Mouse (Mus musculus) CH12.LX (cell line): ENCODE results near the gene Fes. TPM values are rescaled to one million over a fixed set of nuclear protein-coding genes. Genes with fewer than 3 reads are reported as not detected.

ENCODE experiments used
- DNase-seq: peaks from one replicate; pipeline ENCODE4 v3.0.0-alpha.2; 2013; ENCODE audit errors: extremely low read depth
- H3K27ac ChIP-seq: 2 replicates; pipeline ENCODE4 v1.5.1; 2012; ENCODE audit warnings: low read depth, mild to moderate bottlenecking, control low read depth, moderate library complexity; ENCODE audit not compliant: insufficient read depth
- H3K27me3 ChIP-seq: replicated peaks from 2 replicates; pipeline ENCODE3; 2012; ENCODE audit warnings: inconsistent platforms
- H3K36me3 ChIP-seq, 2 experiments: replicated peaks in 1 of 2; 2 replicates each; pipeline versions ENCODE3 to v1.6.1; 2012; ENCODE audit warnings: inconsistent platforms in 1 of 2, low read length in 1 of 2, mild to moderate bottlenecking in 1 of 2, mixed read lengths in 1 of 2, moderate library complexity in 1 of 2; ENCODE audit not compliant: control insufficient read depth in 1 of 2, insufficient read depth in 1 of 2
- H3K4me1 ChIP-seq, 2 experiments: 2 replicates each; pipeline ENCODE4 v1.6.1; 2012; ENCODE audit warnings: inconsistent platforms in 1 of 2, moderate library complexity in 1 of 2; ENCODE audit not compliant: insufficient read depth in 2 of 2, control insufficient read depth in 1 of 2
- H3K4me2 ChIP-seq: 2 replicates; pipeline ENCODE4 v1.6.1; 2012; ENCODE audit warnings: low read depth, mild to moderate bottlenecking, control low read depth; ENCODE audit not compliant: poor library complexity, insufficient read depth, severe bottlenecking
- H3K4me3 ChIP-seq, 3 experiments: fragments of 150-350 bp in 1 of 3; sonication (generic) in 1 of 3; replicated peaks in 1 of 3; 2 replicates each; pipeline versions ENCODE3 to v1.5.1; 2011 to 2012; ENCODE audit warnings: low read depth in 2 of 3, low read length in 2 of 3, mild to moderate bottlenecking in 2 of 3, moderate library complexity in 2 of 3, control low read depth in 1 of 3, improper control_type of control experiment in 1 of 3, inconsistent platforms in 1 of 3, mixed read lengths in 1 of 3; ENCODE audit not compliant: poor library complexity in 1 of 3
- H3K79me2 ChIP-seq: replicated peaks from 2 replicates; pipeline ENCODE4 v1.6.1; 2012; ENCODE audit warnings: mild to moderate bottlenecking, moderate library complexity; ENCODE audit not compliant: control insufficient read depth, poor library complexity, insufficient read depth, severe bottlenecking; ENCODE audit errors: extremely low read depth
- H3K9ac ChIP-seq: 2 replicates; pipeline ENCODE4 v1.6.1; 2012; ENCODE audit warnings: low read depth, mild to moderate bottlenecking, control low read depth, moderate library complexity; ENCODE audit not compliant: insufficient read depth
- H3K9me3 ChIP-seq: replicated peaks from 2 replicates; pipeline ENCODE3; 2012; ENCODE audit warnings: low read length, inconsistent platforms, mixed read lengths
- BHLHE40 ChIP-seq: IDR thresholded peaks from 2 replicates; pipeline ENCODE4 v1.6.1; 2011; ENCODE audit warnings: mild to moderate bottlenecking, low read depth, low read length, improper control_type of control experiment
- CHD2 ChIP-seq: IDR thresholded peaks from 2 replicates; pipeline ENCODE4 v1.6.1; 2011; ENCODE audit warnings: low read length, improper control_type of control experiment
- GABPA ChIP-seq: IDR thresholded peaks from 2 replicates; pipeline ENCODE4 v1.6.1; 2012; ENCODE audit warnings: low read depth, low read length, improper control_type of control experiment, inconsistent platforms; ENCODE audit not compliant: insufficient replicate concordance
- IRF4 ChIP-seq: IDR thresholded peaks from 2 replicates; pipeline ENCODE4 v1.6.1; 2014; ENCODE audit warnings: low read depth, mild to moderate bottlenecking, inconsistent platforms, low read length, improper control_type of control experiment
- JUN ChIP-seq: IDR thresholded peaks from 2 replicates; pipeline ENCODE4 v1.6.1; 2011; ENCODE audit warnings: low read depth, mild to moderate bottlenecking, low read length, improper control_type of control experiment, moderate library complexity; ENCODE audit not compliant: insufficient read depth
- JUND ChIP-seq: conservative IDR thresholded peaks from 2 replicates; pipeline ENCODE4 v1.6.1; 2011; ENCODE audit warnings: low read depth, low read length, improper control_type of control experiment
- MAZ ChIP-seq: IDR thresholded peaks from 2 replicates; pipeline ENCODE4 v1.6.1; 2012; ENCODE audit warnings: low read depth, mild to moderate bottlenecking, inconsistent platforms, low read length, improper control_type of control experiment, moderate library complexity
- MEF2A ChIP-seq: IDR thresholded peaks from 2 replicates; pipeline ENCODE4 v1.6.1; 2014; ENCODE audit warnings: low read depth, mild to moderate bottlenecking, inconsistent platforms, low read length, improper control_type of control experiment, borderline replicate concordance
- MYC ChIP-seq: IDR thresholded peaks from 2 replicates; pipeline ENCODE4 v1.6.1; 2011; ENCODE audit warnings: low read depth, mild to moderate bottlenecking, improper control_type of control experiment, low read length
- NRF1 ChIP-seq: IDR thresholded peaks from 2 replicates; pipeline ENCODE4 v1.6.1; 2014; ENCODE audit warnings: low read depth, mild to moderate bottlenecking, inconsistent platforms, low read length, improper control_type of control experiment, moderate library complexity
- PAX5 ChIP-seq: IDR thresholded peaks from 2 replicates; pipeline ENCODE4 v1.6.1; 2012; ENCODE audit warnings: low read length, inconsistent platforms, mixed read lengths
- POLR2A ChIP-seq: IDR thresholded peaks from 2 replicates; pipeline ENCODE4 v1.6.1; 2011; ENCODE audit warnings: low read depth, mild to moderate bottlenecking, improper control_type of control experiment, low read length
- POLR2AphosphoS2 ChIP-seq: IDR thresholded peaks from 2 replicates; pipeline ENCODE4 v1.6.1; 2011; ENCODE audit warnings: low read depth, low read length, improper control_type of control experiment
- RCOR1 ChIP-seq: conservative IDR thresholded peaks from 2 replicates; pipeline ENCODE4 v1.6.1; 2012; ENCODE audit warnings: low read depth, mild to moderate bottlenecking, inconsistent platforms, low read length, improper control_type of control experiment
- SMC3 ChIP-seq: IDR thresholded peaks from 2 replicates; pipeline ENCODE4 v1.6.1; 2011; ENCODE audit warnings: low read depth, low read length, improper control_type of control experiment
- TCF12 ChIP-seq: IDR thresholded peaks from 2 replicates; pipeline ENCODE4 v1.6.1; 2014; ENCODE audit warnings: low read depth, mild to moderate bottlenecking, inconsistent platforms, low read length, improper control_type of control experiment
- ZKSCAN1 ChIP-seq: IDR thresholded peaks from 2 replicates; pipeline ENCODE4 v1.6.1; 2012; ENCODE audit warnings: low read depth, inconsistent platforms, low read length, improper control_type of control experiment, borderline replicate concordance
- ZMIZ1 ChIP-seq: IDR thresholded peaks from 2 replicates; pipeline ENCODE4 v1.6.1; 2012; ENCODE audit warnings: low read depth, mild to moderate bottlenecking, inconsistent platforms, low read length, improper control_type of control experiment
- ZNF384 ChIP-seq: IDR thresholded peaks from 2 replicates; pipeline ENCODE4 v1.6.1; 2012; ENCODE audit warnings: low read depth, low read length, improper control_type of control experiment, inconsistent platforms
- dilution Hi-C: fragments of 300-500 bp; cut with MboI; formaldehyde crosslinking; loops from 2 replicates; pipeline ENCODE4 v1.14.3; 2020; ENCODE audit warnings: low sequenced_read_pairs; ENCODE audit not compliant: extremely low pct_unique_long_range_greater_than_20kb, extremely low pct_ligation_motif_present
- in situ Hi-C: fragments of 300-500 bp; cut with MboI; formaldehyde crosslinking; loops from 3 replicates; pipeline ENCODE4 v1.14.3; 2019; ENCODE audit warnings: low sequenced_read_pairs, low pct_ligation_motif_present, low pct_unique_long_range_greater_than_20kb, mixed read lengths
- polyA plus RNA-seq: library from polyadenylated mRNA; unstranded; fragments of >175 nt; gene quantifications from 2 replicates; pipeline ENCODE4 v1.2.1, GENCODE M21; 2012; ENCODE audit warnings: low read depth; ENCODE audit not compliant: insufficient read length
- total RNA-seq, 2 experiments: library from RNA; depleted of rRNA; stranded (reverse); fragments of 300-350 nt in 1 of 2; fragments of >200 nt in 1 of 2; gene quantifications; 2 replicates each; pipeline ENCODE4 v1.2.3; 2012 to 2014

Fes gene
- total and polyA plus RNA-seq, 3 experiments = 4.3 to 11.7 (median 9.8) TPM

DNA sequence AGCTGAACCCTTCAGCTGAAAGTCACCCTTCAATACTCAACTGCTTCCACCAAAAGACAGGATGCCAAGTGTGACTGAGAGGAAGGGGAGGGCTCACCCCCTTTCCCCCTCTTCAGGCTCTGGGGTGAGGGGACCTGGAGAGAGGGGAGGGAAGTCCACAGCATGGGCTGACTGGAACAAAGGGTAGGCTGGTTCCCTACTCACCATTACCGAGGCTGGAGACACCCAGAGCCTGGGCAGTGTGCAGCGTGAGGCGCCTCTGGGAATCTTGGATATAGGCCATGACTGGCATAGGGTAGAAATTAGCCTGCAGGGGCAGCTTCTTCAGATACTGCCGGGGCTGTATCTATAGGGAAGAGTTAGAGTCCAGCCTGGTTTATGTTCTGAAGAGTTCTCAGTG is 29.7 kb downstream of the Fes start:
- no peak for TF ChIP-seq POLR2AphosphoS2
- no peak for TF ChIP-seq PAX5
- TF ChIP-seq BHLHE40 = no peak
- no peak for TF ChIP-seq GABPA
- no peak for TF ChIP-seq TCF12
- TF ChIP-seq ZMIZ1 = no peak
- no peak for TF ChIP-seq RCOR1
- no peak for TF ChIP-seq MEF2A
- no peak for TF ChIP-seq JUND
- TF ChIP-seq IRF4 = no peak
- TF ChIP-seq MAZ = no peak
- TF ChIP-seq, all 38 proteins: peak for 0
- no peak for DNase-seq

DNA sequence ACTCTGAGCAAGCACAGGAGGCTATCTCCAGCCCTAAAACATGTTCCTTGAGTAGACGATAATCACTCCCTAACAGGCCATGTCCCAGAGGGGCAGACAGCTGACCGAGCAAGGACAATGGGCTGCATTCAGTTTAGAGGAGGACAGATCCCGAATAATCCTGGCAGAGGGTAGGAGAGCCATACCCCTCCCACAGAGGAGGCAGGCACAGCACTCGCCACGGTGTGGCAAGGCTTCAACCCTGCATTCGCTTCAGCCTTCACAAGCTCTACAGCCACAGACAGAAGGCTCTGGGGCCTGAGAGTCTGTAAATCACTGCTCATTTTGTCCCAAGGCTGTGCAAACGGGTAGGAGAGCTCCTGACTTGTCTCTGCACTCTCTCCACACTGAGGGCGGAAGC is 30.6 kb downstream of the Fes start:
- in situ Hi-C loops (no loop called here), dilution Hi-C loops (no loop called here)
- Histone ChIP-seq H3K79me2 (no peaks in the 10 kb centered on the region), H3K4me3 (no peak overlapping the region), H3K4me2 (no peak overlapping the region), H3K27me3 (no peaks in the 10 kb centered on the region), H3K4me1 (peaks cover 0 to 5% of the 10 kb centered on the region in 2 experiments; a peak in 2 of 4 replicates)
- TF ChIP-seq CHD2 (no peak), ZKSCAN1 (no peak), MYC (no peak), ZNF384 (no peak), JUN (no peak), IRF4 (no peak), POLR2A (no peak), SMC3 (no peak), ZMIZ1 (no peak), NRF1 (no peak)
- TF ChIP-seq, all 38 proteins: peak for 0
- Histone ChIP-seq H3K27ac (no peak overlapping the region), H3K9me3 (no peaks in the 10 kb centered on the region), H3K36me3 (peaks cover 71 to 94% of the 10 kb centered on the region in 2 experiments), H3K9ac (no peak overlapping the region)
- no peak for DNase-seq

More for the DNA sequence above, 29.7 kb downstream of the Fes start:
- H3K4me2 ChIP-seq = no peak overlapping the region
- peaks cover 0 to 5% of the 10 kb centered on the region in 2 experiments; a peak in 2 of 4 replicates for H3K4me1 ChIP-seq
- H3K27me3 ChIP-seq = no peaks in the 10 kb centered on the region
- dilution Hi-C loops (no loop called here), in situ Hi-C loops (no loop called here)
- H3K27ac ChIP-seq = no peak overlapping the region
- no peaks in the 10 kb centered on the region for H3K9me3 ChIP-seq
- H3K9ac ChIP-seq = no peak overlapping the region
- H3K36me3 ChIP-seq = peaks cover 72 to 94% of the 10 kb centered on the region in 2 experiments
- no peak overlapping the region for H3K4me3 ChIP-seq
- no peaks in the 10 kb centered on the region for H3K79me2 ChIP-seq
